Mouse (Mus musculus) adrenal gland, postnatal 25 days (tissue): ENCODE results near the gene Slx4ip. TPM values are rescaled to one million over a fixed set of nuclear protein-coding genes. Genes with fewer than 3 reads are reported as not detected.
A peak's percentile ranks its signal among the peaks of the same experiment; 100 is the strongest.

Experiments used
- DNase-seq: peaks from one replicate; pipeline ENCODE4 v3.0.0; 2021; ENCODE audit warnings: mixed read lengths
- total RNA-seq: library from RNA; stranded (reverse); gene quantifications from 2 replicates; pipeline ENCODE4 v1.2.3, GENCODE M21; 2021

Slx4ip gene
- total RNA-seq, 1 experiment from 2014 or later: 7.7 TPM

GRCm38 (mm10) chr2:136947500-136947899 lies 56.5 kb downstream of the Slx4ip start:
- no peak for DNase-seq

DNA sequence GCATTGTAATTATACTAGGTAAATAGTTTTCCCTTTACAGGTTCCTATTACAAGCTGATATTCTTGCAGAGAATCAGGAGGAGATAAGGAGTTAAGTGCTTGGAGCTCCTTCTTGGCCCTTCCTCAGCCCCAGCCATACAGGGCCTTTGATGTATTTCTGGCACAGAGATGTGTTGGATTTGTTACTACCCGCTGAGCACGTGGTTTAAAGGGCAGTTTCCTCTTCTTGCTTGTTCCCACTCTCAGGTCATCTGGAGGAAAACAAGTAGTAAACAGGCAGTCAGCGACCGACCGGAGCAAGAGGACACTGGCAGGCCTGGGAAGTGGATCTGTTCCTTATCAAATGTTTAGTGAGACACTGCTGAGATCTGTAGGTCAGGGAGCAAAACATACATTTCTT lies 56.9 kb downstream of the Slx4ip start:
- DNase-seq: peak; percentile 6

GRCm38 (mm10) chr2:136952238-136952637 lies 61.2 kb downstream of the Slx4ip start:
- no peak for DNase-seq

- no peak for DNase-seq
Measured at GRCm38 (mm10) chr2:136955726-136956571, 64.9 kb downstream of the Slx4ip start.

DNA sequence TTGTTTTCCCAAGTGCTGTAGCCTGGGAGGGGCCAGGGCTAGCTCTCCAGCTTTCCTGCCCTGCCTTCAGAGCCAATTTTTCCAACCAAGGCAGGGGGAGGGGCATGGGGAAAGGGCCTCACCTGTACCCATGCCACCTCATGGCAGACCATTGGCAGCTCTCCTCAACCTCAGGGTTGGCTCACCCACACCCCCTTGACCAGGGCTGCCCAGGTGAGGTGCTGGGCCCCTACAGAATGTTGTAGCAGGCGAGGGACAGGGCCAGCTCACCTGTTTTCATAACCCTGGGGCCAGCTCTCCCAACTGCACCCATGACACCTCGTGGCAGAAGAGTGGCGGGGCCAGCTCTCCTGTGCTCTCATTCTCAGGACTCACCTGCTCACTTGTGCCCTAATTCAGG lies 67.7 kb downstream of the Slx4ip start:
- no peak for DNase-seq

DNA sequence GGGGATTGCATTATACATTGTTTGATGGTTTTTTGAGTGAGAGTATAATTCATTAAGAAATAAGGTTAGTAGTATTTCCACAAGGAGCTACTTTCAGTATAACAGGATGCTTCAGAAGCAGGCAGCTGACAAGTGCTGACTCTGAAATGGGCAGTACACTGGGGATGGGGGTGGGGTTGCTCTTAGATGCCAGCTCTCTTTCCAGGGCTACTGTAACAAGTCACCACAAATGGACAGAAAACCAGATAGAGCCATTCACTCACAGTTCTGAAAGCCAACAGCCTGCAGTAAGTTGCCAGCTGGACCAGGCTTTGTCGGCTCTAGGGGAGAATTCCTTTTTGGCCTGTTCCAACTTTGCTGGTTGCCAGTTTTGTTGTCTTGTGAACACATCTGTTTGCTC lies 84.8 kb downstream of the Slx4ip start:
- peak; percentile 11 for DNase-seq

- no peak for DNase-seq
Measured at GRCm38 (mm10) chr2:136979056-136979772, 88.2 kb downstream of the Slx4ip start.

- no peak for DNase-seq
Measured at GRCm38 (mm10) chr2:136981062-136981879, 90.3 kb downstream of the Slx4ip start.

- no peak for DNase-seq
Measured at GRCm38 (mm10) chr2:136983959-136984358, 92.9 kb downstream of the Slx4ip start.

GRCm38 (mm10) chr2:136985998-136986730 lies 95.1 kb downstream of the Slx4ip start:
- DNase-seq: no peak

DNA sequence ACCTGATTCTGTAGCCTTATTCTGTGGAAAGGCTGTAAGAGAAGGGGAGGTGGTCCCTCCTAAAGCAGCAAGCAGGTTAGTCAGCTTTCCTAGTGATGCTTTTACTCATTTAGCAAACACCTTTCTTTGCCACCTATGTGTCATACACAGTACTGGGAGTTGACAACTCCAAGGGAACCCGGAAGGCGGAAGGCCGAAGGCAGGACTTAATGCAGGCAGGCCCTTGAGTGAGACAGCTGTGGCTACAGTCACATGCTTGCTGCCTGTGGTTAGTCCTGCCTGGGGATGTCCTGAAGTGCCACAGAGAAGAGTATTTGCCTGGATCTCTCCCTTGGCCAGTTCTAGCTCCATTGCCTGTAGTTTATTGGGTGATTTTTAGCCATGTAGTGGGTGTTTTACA lies 102.1 kb downstream of the Slx4ip start:
- no peak for DNase-seq

GRCm38 (mm10) chr2:136997104-136997503 lies 106.1 kb downstream of the Slx4ip start:
- DNase-seq: peak; percentile 7

- no peak for DNase-seq
Measured at GRCm38 (mm10) chr2:137002031-137002430, 111.0 kb downstream of the Slx4ip start.

DNA sequence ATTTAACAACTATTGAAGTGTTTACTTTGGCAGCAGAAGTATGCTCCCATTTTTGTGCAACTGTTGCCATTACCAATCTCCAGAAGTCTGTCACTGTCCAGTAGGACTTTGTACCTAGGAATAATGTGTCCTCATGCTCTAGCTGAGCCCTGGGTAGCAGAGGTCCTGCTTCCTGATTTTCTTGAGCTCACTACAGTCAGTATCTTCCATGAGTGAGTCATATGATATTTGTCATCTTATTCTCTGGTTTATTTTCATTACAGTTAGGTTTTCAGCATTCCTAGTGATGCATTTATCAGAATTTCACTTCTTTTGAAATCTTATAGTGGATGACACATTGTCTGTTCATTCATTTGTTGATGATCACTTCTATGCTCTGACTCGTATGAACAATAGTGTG lies 115.6 kb downstream of the Slx4ip start:
- no peak for DNase-seq

- DNase-seq: no peak
Measured at GRCm38 (mm10) chr2:137011980-137012379, 121.0 kb downstream of the Slx4ip start.

DNA sequence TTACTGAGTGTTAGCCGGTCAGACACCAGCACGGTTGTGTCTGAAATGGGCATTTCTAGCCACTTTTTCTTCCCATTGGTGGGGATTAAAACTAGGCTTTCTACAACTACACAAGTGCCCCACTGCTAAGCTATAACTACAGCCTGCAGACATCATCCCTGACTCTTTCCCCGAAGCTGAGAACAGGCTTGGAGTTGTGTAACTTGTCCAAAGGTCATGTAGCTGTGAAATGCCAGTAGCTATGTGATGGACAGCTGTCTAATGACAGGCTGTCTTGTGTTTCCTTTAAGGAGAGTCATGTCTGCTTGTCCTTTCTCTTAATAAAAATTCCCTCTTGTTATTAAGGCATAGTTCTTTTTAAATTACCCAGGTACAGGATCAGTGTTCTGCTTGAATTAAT lies 122.1 kb downstream of the Slx4ip start:
- DNase-seq: no peak

DNA sequence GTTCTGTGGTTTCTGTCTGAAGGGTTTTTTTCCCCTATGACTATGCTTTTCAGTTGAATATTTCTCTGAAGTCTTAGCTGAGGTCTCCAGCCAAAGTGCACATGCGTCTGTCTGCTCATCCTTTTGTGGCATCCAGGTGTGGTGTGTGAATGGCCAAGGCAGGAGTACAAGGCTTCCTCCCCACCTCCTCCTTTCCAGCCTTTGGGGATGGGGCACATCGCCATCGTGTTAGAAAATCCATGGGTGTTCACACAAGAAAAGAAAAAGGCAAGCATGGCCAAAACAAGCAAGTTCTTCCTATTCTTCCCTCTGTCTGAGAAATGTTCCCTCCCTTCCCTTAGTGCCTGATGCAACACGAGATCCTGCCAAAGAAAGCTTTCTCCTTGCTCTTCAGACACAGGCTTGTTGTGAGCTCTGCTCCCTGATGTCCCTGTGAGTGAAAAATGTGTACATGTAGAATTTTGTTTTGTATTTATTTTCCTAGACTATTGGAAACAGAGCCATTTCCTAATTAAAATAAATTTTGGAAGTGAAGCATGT lies 122.9 kb downstream of the Slx4ip start:
- DNase-seq: no peak

DNA sequence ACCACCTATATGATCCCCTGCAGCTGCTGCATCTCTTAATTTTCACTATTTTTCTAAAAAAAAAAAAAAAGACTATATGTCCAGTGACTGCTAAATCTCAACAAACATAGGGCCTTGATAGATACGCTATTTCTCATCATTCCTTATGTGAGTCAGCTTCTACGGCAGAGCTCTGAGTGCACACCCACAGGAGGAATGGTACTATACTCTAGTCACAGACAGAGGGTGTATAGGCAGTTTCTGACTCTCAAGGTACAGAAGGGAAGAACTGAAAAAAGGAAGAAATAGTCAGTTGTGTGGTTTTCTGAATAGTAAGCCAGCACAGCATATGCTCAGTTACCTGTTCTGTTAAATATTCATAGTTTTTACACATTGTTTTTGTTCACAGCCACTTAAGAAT lies 123.4 kb downstream of the Slx4ip start:
- no peak for DNase-seq

DNA sequence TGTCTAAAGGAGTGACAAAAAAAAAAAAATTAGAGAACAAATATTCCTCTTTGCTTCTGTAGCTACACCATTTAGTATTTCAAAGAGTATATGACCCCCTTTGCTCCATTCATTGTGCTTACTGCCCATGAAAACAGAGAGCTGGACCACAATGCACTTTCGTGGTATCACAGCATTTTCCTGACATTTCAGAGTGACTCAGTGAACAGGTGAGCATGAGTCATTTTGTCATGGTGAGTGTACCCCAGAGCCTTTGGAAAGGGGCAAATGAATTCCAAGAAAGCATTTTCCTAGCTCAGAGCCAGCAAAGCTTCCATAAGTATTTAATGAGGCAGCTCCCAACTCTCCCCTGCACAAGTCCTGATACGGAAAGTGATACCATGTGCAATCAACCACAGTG lies 153.1 kb downstream of the Slx4ip start:
- DNase-seq: no peak

GRCm38 (mm10) chr2:137049367-137049766 lies 158.3 kb downstream of the Slx4ip start:
- no peak for DNase-seq

DNA sequence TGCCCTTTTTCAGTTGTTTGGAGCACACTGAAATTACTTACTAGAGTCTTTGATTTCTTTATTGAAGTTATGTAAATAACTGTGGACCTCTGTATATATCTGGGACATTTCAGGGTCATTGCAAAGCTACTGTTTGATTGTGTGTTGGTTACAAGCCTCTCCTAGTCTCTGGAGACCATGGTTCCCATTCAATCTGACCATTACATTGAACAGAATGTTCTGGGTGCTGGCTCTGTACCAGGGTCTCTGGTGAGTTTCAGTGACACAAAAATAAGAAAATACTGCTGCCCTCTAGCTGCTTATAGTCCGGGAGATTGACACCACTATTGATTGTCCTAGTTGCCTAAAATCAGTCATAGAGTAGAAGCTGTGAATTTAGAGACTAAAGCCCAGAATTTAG lies 158.9 kb downstream of the Slx4ip start:
- no peak for DNase-seq

GRCm38 (mm10) chr2:137063829-137064228 lies 172.8 kb downstream of the Slx4ip start:
- DNase-seq: no peak
